Mouse (Mus musculus) kidney, adult 9 months (tissue): ENCODE measurements at regions not wholly inside any gene's neighbourhood (a gene's known extent, or its start where the extent isn't known, plus 50 kb on each side); places are given as distances from the start of the nearest gene placed in this dataset.

Source experiments
- DNase-seq: peaks from one replicate; pipeline ENCODE4 v3.0.0; 2022

GRCm38 (mm10) chr2:110426881-110427280 lies 63.9 kb upstream of the Fibin start:
- DNase-seq = no peak

GRCm38 (mm10) chr2:110452694-110453093 lies 89.7 kb upstream of the Fibin start:
- no peak for DNase-seq

- no peak for DNase-seq
Measured at GRCm38 (mm10) chr2:110472307-110472995, 109.5 kb upstream of the Fibin start.

DNA sequence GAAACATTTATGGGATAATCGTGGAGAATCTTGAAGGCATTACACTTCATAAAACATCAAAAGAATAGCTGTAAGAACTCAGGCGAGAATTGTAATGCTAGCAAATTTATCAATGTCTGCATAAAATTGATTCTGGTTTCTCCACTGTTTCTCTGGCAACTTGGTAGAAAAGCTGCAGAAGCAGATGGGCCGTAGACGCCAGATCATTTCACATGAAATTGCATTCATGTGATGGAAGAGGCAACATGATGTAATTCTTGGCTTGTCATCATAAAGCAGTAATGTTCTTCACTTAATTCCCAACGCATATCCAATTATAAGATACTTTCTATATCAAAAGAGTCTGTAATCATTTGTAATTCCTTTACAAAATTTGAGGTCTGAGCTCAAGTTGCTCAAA lies 113.6 kb upstream of the Fibin start:
- DNase-seq = no peak

GRCm38 (mm10) chr2:110481327-110481726 lies 115.8 kb upstream of the Slc5a12 start:
- DNase-seq = no peak

GRCm38 (mm10) chr2:110486201-110486600 lies 110.9 kb upstream of the Slc5a12 start:
- DNase-seq = no peak

DNA sequence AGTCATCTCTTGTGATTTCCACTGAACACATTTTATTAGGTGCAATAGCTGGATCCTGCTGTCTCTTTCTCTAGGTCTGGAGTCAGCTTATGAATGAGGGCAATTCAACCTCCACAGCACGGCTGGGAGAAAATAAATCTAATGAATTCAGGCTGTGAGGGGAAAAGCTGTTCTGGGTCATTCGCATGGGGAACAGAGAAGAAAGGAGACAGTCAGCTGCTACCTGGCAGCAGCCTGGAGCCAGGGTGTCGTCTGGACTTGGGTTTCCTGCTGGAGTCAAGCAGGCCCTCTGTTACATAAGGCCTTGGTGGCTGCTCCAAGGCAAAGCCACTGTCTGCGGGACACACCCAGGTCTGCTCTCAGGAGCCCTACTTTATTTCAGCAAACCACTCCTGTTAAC lies 110.4 kb upstream of the Slc5a12 start:
- peak; percentile 6 for DNase-seq

DNA sequence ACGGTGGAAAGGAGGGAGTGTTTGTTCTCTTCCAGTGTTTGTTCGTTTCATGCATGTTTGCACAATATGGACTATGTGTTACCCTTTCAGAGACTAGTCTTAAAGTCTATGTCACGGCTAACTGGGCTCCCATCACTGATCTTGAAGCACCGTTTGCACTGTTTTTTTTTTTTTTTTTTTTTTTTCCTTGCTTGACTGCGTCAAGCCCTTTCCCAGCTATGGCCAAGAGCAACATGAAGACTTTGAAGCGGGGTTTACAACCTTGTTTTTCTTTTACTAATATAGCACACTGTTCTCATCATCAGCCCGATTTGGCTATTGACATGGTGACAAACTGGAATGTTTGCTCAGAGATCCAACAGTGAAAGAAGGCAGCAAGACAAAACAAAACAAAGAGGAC lies 109.1 kb upstream of the Slc5a12 start:
- no peak for DNase-seq

GRCm38 (mm10) chr2:110501786-110502185 lies 95.3 kb upstream of the Slc5a12 start:
- no peak for DNase-seq

- DNase-seq = no peak
Measured at GRCm38 (mm10) chr2:110508162-110508748, 88.8 kb upstream of the Slc5a12 start.

DNA sequence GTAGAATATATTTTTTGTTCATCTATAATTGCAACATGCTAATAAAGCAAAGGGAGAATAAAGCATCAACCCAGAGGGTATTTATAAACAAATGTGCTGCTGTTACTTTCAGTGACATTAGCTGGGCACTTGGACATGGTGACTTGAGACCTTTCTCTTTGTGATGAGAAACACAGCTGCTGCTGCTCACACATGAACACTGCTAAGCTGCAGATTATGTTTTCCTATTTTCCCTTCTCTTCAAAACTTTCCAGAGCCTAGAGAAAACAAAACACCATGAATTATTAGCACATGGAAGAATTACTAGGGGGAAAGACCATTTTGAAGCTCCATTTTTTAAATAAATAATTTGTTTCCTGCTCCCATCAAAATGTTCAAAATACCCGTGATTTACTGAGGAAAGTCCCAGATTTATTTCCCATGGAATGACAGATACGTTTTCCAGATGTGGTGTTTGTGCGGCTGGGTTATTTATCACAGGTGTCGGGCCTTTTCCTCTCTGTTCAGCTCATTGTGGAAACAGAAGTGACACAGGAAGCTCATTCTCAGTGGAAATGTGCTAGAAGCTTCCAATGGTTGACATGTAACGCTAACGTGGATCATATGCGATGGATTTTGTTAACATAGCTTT lies 73.8 kb upstream of the Slc5a12 start:
- DNase-seq = peak; percentile 43

DNA sequence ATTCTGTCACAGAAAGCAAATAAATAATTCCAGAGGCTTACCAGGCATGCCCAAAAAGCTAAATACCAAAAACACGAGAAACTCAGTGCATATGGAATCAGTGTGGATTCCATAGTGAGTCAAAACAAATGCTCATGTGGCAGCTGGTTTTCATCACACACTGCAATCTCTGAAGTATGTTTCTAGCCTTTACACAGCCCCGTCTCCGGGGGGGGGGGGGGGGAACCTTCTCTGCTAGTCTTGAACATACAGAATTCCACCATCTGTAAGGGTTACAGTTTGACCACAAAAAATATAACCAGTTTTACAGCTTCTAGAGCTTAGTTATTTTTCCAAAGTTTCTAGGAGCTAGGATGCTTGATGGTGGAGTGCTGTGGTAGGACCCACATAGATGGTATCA lies 68.9 kb upstream of the Slc5a12 start:
- no peak for DNase-seq

GRCm38 (mm10) chr2:110540140-110540539 lies 57.0 kb upstream of the Slc5a12 start:
- DNase-seq = no peak

DNA sequence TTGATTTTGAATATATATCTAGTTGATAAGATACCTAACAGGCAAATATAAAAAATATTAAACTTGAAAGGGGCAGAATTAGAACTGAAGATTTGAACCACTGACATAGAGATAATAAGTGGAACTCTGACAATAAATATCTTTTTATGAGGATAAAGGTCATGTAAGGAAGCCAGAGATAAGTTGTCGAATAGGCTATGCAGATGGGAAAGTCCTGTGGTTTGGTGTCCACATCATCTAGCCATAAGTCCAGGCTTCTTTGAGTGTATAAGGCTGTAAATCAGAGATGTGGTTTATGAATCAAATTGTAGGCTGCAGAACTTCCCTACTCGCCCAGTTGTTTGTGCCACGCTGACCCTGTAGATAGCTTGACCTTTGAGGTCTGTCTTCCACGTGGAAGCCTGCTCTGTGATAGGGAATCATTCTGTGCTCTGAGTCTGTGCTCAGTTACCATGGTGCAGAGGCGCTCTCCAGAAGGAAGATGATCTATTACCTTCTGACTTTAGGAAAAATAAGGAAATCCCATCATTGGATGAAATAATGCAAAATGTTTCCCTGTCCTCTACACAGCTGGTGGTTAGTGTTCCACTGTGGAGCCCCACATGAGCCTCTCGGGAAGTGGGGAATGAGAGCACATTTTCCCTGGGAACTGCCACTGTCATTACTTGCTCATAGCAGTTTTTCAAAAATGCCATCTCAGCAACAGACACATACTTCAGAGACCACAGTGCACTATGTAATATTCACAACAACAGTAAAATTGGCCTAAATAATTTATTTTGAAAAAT lies 56.3 kb upstream of the Slc5a12 start:
- DNase-seq = no peak

DNA sequence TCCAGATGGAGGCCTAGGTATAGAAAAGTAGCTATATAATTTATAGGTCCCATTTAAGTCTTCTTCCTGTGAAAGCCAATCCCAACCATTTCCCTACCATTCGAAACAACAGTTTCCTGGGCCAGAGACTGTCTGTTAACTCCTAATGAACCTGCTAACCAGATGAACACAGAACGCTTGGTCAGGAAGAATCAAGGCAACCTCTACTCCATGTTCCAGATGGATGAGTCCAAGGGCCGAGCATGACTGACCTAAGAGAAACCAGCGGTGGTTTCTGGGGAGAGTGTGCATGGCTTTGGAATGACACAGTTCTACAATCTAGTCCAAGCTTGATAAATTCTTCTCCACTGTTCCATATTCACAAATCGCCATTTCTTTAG lies 55.8 kb upstream of the Slc5a12 start:
- DNase-seq = peak; percentile 41
